Mouse (Mus musculus) 3T3-L1 (cell line): Measurements from ENCODE around the gene Lmf1.

Experiments
- DNase-seq: peaks from one replicate; pipeline ENCODE4 v3.0.0-alpha.2; 2015; ENCODE audit warnings: low read depth, low spot score

Lmf1 gene

GRCm38 (mm10) chr17:25700863-25701496, 122.1 kb downstream of the Lmf1 start:
- no peak for DNase-seq

- DNase-seq: no peak
Observed at GRCm38 (mm10) chr17:25709994-25710393, 131.1 kb downstream of the Lmf1 start.

- peak; percentile 59 for DNase-seq
Observed at GRCm38 (mm10) chr17:25711136-25711535, 132.3 kb downstream of the Lmf1 start.
